Mouse (Mus musculus): Measurements from ENCODE around the gene Kitl. TPM values are rescaled to one million over a fixed set of nuclear protein-coding genes. Genes with fewer than 3 reads are reported as not detected.

Kitl gene
- total RNA-seq, 4 experiments from 2014 or later = 19.6 to 26.7 (median 22.6) TPM

DNA sequence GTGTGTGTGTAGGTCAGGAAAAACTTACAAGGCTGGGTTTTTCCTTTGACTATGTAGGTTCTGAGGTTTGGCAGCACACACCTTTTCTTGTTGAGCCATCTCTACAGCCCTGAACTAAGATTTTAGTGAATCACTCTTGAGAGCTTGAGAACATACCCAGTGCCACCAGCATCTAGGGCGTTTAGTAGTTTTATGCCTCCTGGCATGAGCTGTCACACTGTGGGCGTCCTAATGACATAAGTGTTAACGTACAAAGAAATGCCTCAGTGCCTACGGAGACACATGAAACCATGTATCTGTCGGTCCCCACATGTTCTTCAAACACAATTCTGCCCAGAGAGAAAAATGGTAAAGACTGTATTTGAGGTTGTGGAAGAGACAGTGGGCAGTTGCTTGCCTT is 15.0 kb downstream of the Kitl start:
- no peak for DNase-seq

- no peak for DNase-seq
Measured at GRCm38 (mm10) chr10:100030980-100031516, 15.6 kb downstream of the Kitl start.

- no peak for DNase-seq
Measured at GRCm38 (mm10) chr10:100031631-100032030, 16.2 kb downstream of the Kitl start.

- peak; percentile 34 for DNase-seq
Measured at GRCm38 (mm10) chr10:100032566-100032965, 17.1 kb downstream of the Kitl start.

DNA sequence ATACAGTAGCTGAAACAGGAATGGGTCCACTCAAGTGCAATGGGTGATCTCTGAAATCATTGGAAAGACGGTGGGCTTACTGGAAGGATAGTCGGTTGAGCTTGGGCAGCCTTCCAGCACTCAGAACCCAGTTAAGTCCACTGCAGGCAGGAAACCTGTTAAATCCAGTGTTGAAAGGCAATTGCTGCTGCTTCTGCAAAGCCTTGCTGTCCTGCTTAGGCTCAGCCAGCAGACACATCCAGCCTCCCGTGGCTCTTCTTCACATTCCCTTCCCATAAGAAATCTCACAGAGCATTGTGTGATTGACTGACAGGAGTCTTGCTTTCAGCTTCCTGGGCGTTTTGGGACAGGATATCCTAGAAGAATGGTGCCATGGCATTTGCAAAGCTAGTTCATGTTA is 20.6 kb downstream of the Kitl start:
- no peak for DNase-seq

DNA sequence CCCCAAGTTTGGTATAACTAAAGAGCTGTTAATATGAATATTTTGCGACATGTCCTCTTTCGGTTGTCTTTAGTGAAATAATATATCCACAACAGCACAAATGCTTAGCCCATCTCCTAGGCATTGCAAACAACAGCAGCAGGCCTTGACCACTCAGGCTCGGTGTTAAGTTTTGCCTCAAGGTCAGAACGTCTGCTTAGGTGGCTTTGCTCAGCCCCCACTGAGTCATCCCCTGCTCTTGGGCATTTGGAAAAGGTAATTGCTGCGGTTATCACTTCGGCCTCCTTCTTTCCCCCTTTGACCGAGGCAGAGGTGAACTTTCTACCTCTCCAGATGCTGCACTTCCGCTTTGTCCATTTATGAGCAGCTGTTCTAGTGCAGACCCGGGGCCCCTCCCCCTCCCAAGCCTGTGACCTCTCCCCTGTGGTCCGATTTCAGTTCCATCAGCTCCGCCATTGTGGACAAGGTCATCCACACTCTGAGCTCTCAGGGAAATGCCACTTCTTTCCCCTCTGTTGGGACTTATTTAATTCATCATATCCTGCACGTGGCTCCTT is 23.0 kb downstream of the Kitl start:
- no peak for DNase-seq

DNA sequence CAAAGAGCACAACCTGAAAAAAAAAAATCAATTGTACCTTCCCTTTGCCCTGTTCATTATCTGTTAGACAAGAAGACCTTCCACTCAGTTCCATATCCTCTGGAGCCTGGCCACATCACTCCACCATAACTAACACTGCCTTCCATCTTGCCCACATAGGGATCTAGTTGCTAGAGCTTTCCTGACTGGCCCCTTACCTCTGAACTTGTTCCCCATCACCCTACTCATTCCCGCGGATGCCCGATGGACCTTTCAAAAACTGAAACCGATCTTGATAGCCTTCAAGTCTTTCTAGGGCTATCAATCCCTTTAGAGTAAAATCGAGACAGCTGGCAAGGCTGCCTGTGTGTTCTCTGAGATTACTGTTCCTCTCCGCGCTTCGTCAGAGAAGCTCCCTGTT is 23.6 kb downstream of the Kitl start:
- DNase-seq = no peak

- no peak for DNase-seq
Measured at GRCm38 (mm10) chr10:100043748-100044147, 28.3 kb downstream of the Kitl start.

DNA sequence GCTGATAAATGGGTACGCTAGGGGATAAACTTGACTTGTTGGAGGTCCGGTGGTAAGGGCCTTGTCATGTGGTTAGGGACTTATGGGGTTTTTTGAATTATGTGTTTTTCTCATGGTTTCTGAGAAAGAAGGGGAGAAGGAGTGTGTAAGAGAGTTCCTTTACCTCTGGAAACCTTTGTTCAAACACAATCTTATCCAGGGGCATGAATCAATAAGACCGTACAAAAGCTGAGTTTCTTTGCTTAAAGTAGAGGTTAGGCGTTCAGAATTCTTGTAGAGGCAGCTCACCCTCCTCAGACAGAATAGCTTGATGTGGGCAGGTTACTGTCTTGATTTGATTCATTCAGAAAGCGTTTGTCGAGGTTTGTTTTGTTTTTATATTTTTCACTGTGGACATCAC is 28.7 kb downstream of the Kitl start:
- DNase-seq = no peak

GRCm38 (mm10) chr10:100051146-100051783 is 35.8 kb downstream of the Kitl start:
- DNase-seq = no peak

GRCm38 (mm10) chr10:100052404-100052803 is 37.0 kb downstream of the Kitl start:
- no peak for DNase-seq

- no peak for DNase-seq
Measured at GRCm38 (mm10) chr10:100052911-100053310, 37.5 kb downstream of the Kitl start.

GRCm38 (mm10) chr10:100054006-100054405 is 38.6 kb downstream of the Kitl start:
- peak; percentile 57 for DNase-seq

GRCm38 (mm10) chr10:100055082-100055481 is 39.7 kb downstream of the Kitl start:
- no peak for DNase-seq

GRCm38 (mm10) chr10:100057106-100057623 is 41.7 kb downstream of the Kitl start:
- no peak for DNase-seq

DNA sequence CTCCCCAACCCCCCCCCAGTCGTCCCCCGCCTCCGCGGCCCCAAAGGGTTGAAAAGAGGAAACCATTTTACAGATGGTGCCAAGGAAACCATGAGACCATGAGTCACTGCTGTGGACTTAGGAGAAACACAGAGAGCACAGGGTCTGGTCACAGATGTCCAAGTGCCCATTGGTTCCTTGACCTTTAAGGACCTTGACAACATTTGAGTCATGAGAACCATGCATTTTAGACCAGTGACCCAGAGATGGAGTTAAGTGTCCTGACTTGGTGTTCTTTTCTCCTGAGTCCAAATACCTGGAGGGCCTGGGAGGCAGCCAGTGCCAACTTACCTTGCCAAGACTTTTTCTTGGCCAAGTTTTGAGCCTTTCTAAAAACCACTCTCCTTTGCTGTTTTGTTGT is 43.9 kb downstream of the Kitl start:
- DNase-seq = no peak

DNA sequence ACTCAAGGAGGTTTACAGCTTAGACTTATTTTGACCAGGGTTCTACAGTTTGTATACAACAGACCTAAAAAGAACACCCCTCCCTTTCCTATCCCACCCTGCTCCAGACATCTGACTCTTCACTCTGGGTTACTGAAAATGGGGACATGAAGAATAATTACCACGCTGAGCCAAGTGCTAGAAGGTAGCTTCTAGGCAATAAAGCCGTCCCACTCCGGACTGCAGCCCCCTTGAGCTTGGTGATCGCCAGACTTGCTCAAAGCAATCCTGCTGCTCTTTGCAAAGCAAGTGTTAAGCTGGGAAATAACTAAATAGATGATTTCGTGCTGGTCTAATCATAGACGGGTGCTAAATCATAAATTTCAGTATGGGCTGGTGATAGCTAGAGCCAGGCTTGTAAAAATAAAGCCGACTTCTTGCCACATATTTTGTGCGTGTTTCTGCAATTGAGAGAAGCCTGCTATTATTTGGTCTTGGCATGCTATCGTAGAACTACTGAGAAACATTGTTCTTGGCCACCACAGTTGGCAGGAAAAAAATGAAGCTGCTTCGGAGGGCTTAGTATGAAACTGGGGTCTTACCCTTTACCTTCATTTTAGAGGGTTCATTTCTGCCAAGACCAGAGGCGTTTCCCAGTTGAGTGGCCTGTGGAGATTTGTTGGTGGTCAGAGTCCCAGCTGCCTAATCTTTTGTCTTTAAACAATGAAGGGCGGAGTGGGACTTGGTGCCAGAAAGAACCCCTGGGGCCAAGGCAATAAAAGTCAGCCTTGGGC is 50.3 kb downstream of the Kitl start:
- no peak for DNase-seq

DNA sequence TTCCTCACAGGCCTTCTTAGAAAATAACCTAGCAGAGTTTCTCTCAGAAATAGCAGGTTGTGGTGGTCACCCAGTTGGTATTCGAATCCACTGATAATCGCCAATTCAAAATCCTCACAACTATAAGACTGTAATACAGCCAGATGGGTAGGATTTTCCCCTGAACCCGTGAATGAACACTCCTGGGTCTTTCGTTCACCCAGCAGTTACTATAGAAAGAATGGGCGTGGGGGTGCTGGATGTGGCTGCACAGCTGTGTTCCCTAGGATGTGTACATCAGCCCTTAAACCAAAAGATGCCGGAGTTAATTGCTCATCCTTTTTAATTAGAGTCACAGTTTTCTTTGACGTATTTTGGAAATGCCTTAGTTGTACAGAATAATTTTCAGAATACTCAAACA is 50.9 kb downstream of the Kitl start:
- DNase-seq = no peak

DNA sequence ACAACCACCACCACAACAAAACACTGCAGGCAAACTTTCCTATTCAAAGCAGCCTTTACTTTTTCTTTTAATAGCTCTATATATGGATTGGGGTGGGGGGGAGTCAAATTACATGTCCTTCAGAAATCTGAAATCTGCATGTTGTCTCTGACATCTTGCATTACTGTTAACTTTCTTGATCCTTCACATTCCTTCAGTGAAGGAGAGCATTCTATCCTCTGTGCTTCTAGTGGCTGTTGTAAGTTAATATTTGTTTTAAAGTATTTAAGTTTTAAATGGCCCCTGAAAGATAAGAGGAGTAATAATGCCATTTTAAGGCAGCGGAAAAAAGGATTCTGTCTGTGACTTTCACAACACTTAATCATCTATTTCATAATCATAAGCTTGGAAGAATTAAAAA is 57.2 kb downstream of the Kitl start:
- no peak for DNase-seq

DNA sequence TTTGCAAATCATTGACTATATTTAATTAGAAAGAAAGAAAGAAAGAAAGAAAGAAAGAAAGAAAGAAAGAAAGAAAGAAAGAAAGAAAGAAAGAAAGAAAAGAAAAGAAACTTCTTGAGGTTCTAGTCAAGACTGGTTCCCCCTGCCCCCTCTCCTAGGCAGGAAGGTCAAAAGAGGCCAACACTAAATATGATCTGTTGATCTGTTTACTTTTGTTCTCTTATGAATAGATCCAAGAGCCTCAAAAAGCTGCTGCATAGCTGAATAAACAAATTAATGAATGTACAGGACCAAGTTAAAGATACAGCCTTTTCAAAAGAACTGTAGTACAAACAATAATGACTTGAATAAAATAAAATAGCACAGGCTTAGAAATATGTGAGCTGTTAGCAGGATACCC is 57.7 kb downstream of the Kitl start:
- no peak for DNase-seq

DNA sequence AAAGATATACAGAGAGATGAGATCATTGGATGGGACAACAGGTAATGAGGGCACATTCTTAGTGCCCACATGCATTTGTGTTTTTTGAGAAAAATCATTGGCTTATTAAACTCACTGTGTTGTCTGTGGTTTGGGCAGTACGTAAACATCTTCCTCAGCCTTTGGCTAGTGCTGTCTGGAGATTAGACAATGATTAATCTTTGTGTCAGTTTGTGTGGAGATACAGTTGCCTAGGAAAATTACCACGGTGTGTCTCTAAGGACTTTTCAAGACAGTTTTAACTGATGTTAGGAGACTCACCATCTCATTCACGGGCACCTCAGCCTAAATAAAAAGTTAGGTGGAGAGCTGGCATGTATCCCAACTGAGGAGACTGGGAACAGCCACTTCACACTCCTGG is 85.7 kb downstream of the Kitl start:
- DNase-seq = no peak

- no peak for DNase-seq
Measured at GRCm38 (mm10) chr10:100111209-100111608, 95.8 kb downstream of the Kitl start.

GRCm38 (mm10) chr10:100115570-100115969 is 100.1 kb downstream of the Kitl start:
- no peak for DNase-seq

All from adrenal gland, adult 8-10 months (tissue).